Mouse (Mus musculus) heart, adult 2 months (tissue): ENCODE data around the gene Arl3. TPM values are rescaled to one million over a fixed set of nuclear protein-coding genes. Genes with fewer than 3 reads are reported as not detected.

Experiments
- DNase-seq, 2 experiments: peaks; one replicate each; pipeline ENCODE4 v3.0.0; 2021
- H3K27ac ChIP-seq: fragments of 200-600 bp; 2 replicates; pipeline ENCODE4 v1.8.1; 2022
- H3K27me3 ChIP-seq: fragments of 200-500 bp; 2 replicates; pipeline ENCODE4 v1.6.1; 2012; ENCODE audit warnings: mild to moderate bottlenecking, low read length, inconsistent platforms, mixed read lengths; ENCODE audit not compliant: control insufficient read depth, insufficient read depth
- H3K36me3 ChIP-seq: fragments of 200-500 bp; 2 replicates; pipeline ENCODE4 v1.6.1; 2012; ENCODE audit warnings: low read length, inconsistent platforms; ENCODE audit not compliant: control insufficient read depth, insufficient read depth
- H3K4me1 ChIP-seq: fragments of 200-500 bp; 2 replicates; pipeline ENCODE4 v1.6.1; 2011; ENCODE audit warnings: low read length; ENCODE audit not compliant: control insufficient read depth, insufficient read depth
- H3K4me3 ChIP-seq: fragments of 200-600 bp; 2 replicates; pipeline ENCODE4 v1.8.1; 2022
- H3K79me2 ChIP-seq: fragments of 200-500 bp; replicated peaks from 2 replicates; pipeline ENCODE4 v1.6.1; 2012; ENCODE audit warnings: mild to moderate bottlenecking, inconsistent platforms, low read length, moderate library complexity, mixed read lengths; ENCODE audit not compliant: control insufficient read depth, insufficient read depth
- H3K9ac ChIP-seq: fragments of 200-500 bp; 2 replicates; pipeline ENCODE4 v1.6.1; 2012; ENCODE audit warnings: low read depth, mild to moderate bottlenecking, control low read depth, inconsistent platforms, low read length, mixed read lengths
- CTCF ChIP-seq: fragments of 200-600 bp; IDR thresholded peaks from 2 replicates; pipeline ENCODE4 v1.8.1; 2022; ENCODE audit warnings: antibody characterized with exemption, mild to moderate bottlenecking, moderate library complexity
- EP300 ChIP-seq: fragments of 200-500 bp; IDR thresholded peaks from 2 replicates; pipeline ENCODE4 v1.6.1; 2011; ENCODE audit warnings: low read depth, low read length, control low read depth; ENCODE audit not compliant: insufficient read depth
- POLR2A ChIP-seq: fragments of 200-500 bp; IDR thresholded peaks from 2 replicates; pipeline ENCODE4 v1.6.1; 2011; ENCODE audit warnings: mild to moderate bottlenecking, low read depth, low read length, control low read depth; ENCODE audit not compliant: insufficient read depth
- WGBS: fragments of 180-500 bp; shearing (Covaris S2); methylation state at CpG from one replicate; pipeline ENCODE4 v1.1.7; 2018; 5-methylcytosine and 5-hydroxymethylcytosine counted together
- intact Hi-C: fragments of 180-260 bp; cut with DNase I; formaldehyde crosslinking; loops from one replicate; pipeline ENCODE4 v1.15.1; 2025
- polyA plus RNA-seq: library from polyadenylated mRNA; depleted of rRNA; stranded (reverse); fragments of >200 nt; gene quantifications from 2 replicates; pipeline ENCODE4 v1.2.3, GENCODE M21; 2012
- total RNA-seq, 2 experiments: library from RNA; stranded (reverse); gene quantifications; 2 replicates each; pipeline ENCODE4 v1.2.3; 2021

The Arl3 gene
- total and polyA plus RNA-seq, 3 experiments = 36.1 to 43.4 (median 38.3) TPM

- peak overlapping the region; percentile 28 for H3K9ac ChIP-seq
- TF ChIP-seq CTCF (no peak), POLR2A (0 out of 2 replicates have a peak, but pooled peaks have one; percentile 29)
- H3K4me1 ChIP-seq = peaks cover 35% of the 10 kb centered on the region
- H3K27ac ChIP-seq = peak overlapping the region; percentile 84
- DNase-seq = peak; percentile 71 to 72
- peak overlapping the region; percentile 28 for H3K4me3 ChIP-seq
- no peaks in the 10 kb centered on the region for H3K27me3 ChIP-seq
- H3K36me3 ChIP-seq = no peaks in the 10 kb centered on the region
- 22% methylated on average over 20 of the region's 20 CpGs for WGBS
- intact Hi-C loops = loop anchor here (1.0 to 2.0 kb wide), 2 partner anchors 19 to 67 kb away; no protein-coding TSS in a partner anchor
- no peaks in the 10 kb centered on the region for H3K79me2 ChIP-seq
Observed at GRCm38 (mm10) chr19:46523480-46524151, 49.4 kb downstream of the Arl3 start.

DNA sequence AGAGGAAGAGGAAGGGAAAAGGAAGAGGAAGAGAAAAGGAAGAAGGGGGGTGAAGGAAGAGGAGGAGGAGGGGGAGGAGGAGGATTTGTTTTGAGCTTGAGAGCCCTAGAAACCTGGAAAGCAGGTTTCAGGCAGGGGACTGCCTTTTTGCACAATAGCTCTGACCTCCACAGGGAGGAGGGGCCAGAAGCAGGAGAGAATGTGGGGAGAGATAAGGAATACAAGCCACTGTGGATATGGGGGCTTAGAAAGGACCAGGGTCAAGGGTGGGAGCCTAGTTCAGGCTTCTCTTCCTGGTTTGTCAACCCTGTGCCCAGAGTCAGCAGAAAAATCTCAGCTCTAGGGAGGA is 49.9 kb downstream of the Arl3 start:
- Histone ChIP-seq H3K4me3 (no peak overlapping the region; the same call in 1 of the 2 replicates), H3K79me2 (no peaks in the 10 kb centered on the region), H3K27me3 (no peaks in the 10 kb centered on the region), H3K36me3 (no peaks in the 10 kb centered on the region), H3K4me1 (peaks cover 35% of the 10 kb centered on the region), H3K27ac (peak overlapping the region; percentile 30), H3K9ac (no peak overlapping the region)
- TF ChIP-seq CTCF (no peak), POLR2A (no peak), EP300 (no peak)
- no peak for DNase-seq
- intact Hi-C loops = no loop called here

DNA sequence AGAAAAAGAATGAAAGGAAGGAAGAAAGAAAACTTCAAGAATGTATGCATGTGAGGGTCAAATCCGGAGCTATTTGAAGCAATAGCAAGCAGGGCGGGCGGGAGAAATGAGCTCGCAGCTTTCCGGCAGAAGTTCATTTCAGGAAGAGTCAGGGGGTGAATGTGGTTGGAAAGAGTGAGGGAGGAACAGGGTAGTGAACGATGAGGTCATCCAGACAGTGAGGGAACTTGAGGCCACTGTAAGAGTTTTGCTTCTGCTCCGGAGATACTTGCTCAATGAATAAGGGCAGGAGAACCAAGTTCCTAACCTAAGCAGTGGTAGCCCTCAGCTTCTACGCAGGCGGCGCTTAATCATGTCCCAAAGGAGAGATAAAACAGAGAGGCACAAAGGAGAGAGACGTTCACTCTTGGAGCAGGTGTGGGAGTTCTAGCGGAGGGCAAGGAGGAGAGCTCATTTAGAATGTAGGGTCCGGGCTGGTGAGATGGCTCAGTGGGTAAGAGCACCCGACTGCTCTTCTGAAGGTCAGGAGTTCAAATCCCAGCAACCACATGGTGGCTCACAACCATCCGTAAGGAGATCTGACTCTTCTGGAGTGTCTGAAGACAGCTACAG is 50.5 kb downstream of the Arl3 start:
- intact Hi-C loops = no loop called here

GRCm38 (mm10) chr19:46521698-46522097 is 51.3 kb downstream of the Arl3 start:
- no peak for TF ChIP-seq EP300
- no peak for TF ChIP-seq POLR2A
- Histone ChIP-seq H3K79me2 (no peaks in the 10 kb centered on the region), H3K27ac (no peak overlapping the region), H3K36me3 (no peaks in the 10 kb centered on the region), H3K4me3 (no peak overlapping the region), H3K27me3 (no peaks in the 10 kb centered on the region), H3K9ac (no peak overlapping the region), H3K4me1 (peaks cover 32% of the 10 kb centered on the region)
- DNase-seq = no peak
- intact Hi-C loops = no loop called here

More for the DNA sequence above, 50.5 kb downstream of the Arl3 start:
- Histone ChIP-seq H3K9ac (no peak overlapping the region), H3K27ac (no peak overlapping the region), H3K27me3 (no peaks in the 10 kb centered on the region), H3K36me3 (no peaks in the 10 kb centered on the region), H3K79me2 (no peaks in the 10 kb centered on the region), H3K4me1 (peaks cover 32% of the 10 kb centered on the region), H3K4me3 (no peak overlapping the region)
- WGBS = 24% methylated on average over 15 of the region's 15 CpGs
- no peak for DNase-seq
- no peak for TF ChIP-seq POLR2A
- 0 out of 2 replicates have a peak, but pooled peaks have one; percentile 10 for TF ChIP-seq EP300
- no peak for TF ChIP-seq CTCF

- Histone ChIP-seq H3K27ac (no peak overlapping the region; the same call in 1 of the 2 replicates), H3K4me3 (no peak overlapping the region), H3K9ac (no peak overlapping the region), H3K36me3 (no peaks in the 10 kb centered on the region), H3K4me1 (peaks cover 21% of the 10 kb centered on the region), H3K27me3 (no peaks in the 10 kb centered on the region), H3K79me2 (no peaks in the 10 kb centered on the region)
- intact Hi-C loops = no loop called here
- TF ChIP-seq POLR2A = no peak
- TF ChIP-seq EP300 = no peak
- no peak for TF ChIP-seq CTCF
- 22% methylated on average over 5 of the region's 5 CpGs for whole genome bisulfite sequencing
- no peak for DNase-seq
Observed at GRCm38 (mm10) chr19:46518828-46519621, 54.0 kb downstream of the Arl3 start.
